Mouse (Mus musculus) left cerebral cortex, adult 11 months (tissue): ENCODE measurements around the gene Mndal.
"Not testable (repeated sequence)": the region's sequence is repeated elsewhere in the genome, so short reads cannot be mapped to it uniquely, and the experiment has no call there.

Source experiments
- DNase-seq: peaks from one replicate; pipeline ENCODE4 v3.0.0; 2022; ENCODE audit warnings: low spot score

The Mndal gene

DNA sequence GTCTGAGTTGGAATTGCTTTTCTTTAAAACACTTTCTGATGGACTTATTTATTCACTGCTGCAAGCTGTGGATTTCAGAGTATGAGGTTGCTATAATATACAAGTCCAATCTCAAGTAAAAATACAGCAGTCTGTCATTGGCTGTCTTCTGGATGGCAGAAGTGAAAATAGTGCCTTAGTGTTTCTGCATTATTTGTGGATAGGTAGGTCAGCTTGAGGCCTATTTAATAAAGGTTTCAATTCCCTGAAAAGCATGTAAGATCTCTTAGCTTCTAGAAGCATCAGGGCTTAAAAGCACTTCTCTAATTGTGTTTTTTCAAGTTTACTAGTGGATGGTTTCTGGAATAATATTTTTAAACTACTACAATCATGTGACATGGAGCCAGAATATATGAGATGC is 52.5 kb downstream of the Mndal start:
- DNase-seq, result not testable (repeated sequence)

GRCm38 (mm10) chr1:173887026-173887787 is 55.1 kb downstream of the Mndal start:
- not testable (repeated sequence) for DNase-seq

DNA sequence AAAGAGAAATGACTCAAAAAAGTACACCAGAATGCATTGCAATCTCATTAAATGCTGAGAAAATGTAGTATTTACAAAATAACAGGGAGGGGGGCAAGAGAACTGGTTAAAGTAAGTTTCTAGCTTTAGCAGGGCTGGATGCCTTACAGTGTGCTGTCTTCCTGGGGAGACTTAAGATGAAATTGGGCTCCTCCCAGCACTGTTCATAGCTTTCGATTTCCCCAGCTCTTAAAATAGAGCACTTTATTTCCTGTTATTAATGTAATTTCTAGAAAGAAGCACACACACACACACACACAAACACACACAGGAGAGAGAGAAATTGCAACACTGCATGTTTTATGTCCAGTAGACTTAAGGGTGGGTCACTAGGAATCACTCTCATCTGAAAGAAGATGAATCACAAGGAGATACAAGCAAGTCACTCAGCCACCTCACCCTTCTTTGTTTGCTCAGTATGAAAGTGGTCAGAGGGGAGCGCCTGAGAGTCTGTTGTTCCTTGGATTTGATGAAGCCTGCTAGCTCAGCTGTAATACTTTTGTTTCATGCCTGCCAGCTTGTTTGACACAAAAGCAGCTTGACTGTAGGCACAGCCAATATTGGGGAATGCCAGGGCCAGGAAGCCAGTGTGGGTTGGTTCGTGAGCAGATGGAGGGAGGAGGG is 62.2 kb downstream of the Mndal start:
- not testable (repeated sequence) for DNase-seq

DNA sequence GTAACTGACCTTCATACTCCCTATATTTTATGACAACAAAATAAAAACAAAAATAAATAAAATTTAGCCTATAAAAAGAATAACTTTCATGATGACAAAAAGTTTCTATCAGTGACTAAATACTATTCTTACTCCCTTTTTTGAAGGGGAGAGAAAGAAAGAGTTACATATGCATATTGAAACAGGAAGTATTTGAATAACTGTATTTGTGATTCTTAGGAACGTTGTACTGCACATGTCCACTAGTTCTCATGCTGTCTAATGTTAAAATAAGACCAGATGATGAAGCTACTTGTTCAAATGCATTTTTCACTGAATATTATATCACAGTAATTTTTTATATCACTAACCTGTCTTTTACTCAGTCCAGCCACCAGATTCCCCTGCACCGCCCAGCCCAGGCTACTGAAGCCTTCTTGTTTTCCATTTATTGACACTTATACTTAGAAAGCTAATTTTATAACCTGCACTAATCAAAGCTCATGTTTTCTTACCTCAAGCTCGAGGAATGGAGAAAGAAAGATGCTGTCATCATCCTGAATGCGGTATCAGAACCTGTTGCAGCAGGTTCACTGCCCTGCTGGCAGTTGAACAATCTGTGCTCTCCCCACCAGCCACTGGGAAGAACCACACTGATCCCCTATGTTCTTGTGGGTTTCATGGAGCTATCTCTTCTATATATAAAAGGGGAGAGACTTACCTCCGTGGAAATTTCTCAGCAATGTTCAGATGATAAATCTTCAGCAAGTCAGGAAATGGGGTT is 62.9 kb downstream of the Mndal start:
- DNase-seq, result not testable (repeated sequence)

DNA sequence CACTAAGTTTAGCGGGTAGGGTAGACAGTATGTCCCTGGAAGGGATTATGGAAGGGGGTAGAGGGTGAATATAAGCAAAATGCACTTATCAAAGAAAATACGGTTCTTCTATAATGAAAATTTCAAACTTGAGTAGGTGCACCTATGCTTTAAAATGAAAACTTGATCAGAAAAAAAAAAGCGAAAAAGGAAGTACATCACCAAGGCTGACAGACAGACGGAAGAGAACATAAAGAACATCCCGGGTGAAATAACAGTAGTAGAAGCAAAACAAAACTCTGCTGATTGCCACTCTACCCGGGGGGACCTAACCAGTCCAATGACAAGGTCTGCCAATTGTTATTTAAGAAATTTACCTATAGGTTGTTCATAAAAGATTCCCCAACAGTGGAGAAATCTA is 64.0 kb downstream of the Mndal start:
- DNase-seq, result not testable (repeated sequence)

GRCm38 (mm10) chr1:173877125-173877524 is 65.2 kb downstream of the Mndal start:
- DNase-seq, result not testable (repeated sequence)

- DNase-seq, result not testable (repeated sequence)
These were observed 73.7 kb downstream of the Mndal start for GRCm38 (mm10) chr1:173868586-173868985.

DNA sequence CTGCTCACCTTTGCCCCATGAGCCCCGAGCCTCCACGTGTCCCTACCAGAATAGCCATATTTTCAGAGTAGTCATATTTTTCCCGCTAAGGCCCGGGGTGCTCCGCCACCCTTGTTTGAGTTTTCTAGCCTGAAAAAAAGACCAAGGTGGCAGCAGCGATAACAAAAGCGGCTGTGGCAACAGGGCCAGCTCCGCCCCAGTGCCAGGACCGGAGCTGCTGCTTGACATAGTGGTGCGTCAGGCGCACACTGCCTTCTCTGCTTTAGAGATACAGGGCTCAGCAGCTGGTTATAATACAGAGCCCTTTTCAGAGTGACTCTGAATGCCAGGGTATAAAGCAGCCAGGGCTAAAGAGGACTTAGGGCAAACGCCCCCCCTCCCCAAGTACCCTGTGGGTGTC is 75.8 kb downstream of the Mndal start:
- DNase-seq, result no peak

DNA sequence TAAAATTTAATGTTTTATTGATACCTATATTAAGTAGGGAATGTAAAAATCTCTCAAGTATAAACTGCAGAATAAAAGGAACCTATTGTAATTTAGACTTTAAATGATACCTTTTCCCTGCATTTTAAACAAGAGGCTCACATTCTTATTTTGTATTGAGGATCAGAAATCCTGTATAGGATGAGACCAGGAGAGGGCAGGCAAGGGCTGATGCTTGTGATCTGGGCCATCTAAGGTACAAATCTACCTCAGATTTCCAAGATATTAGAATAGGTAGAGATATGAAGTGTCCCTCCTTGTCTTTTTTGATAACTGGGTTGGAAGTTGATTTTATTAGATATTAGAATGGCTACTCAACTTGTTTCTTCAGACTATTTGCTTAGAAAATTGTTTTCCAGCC is 88.6 kb downstream of the Mndal start:
- DNase-seq, result peak; percentile 6

GRCm38 (mm10) chr1:173852853-173853252 is 89.4 kb downstream of the Mndal start:
- not testable (repeated sequence) for DNase-seq

GRCm38 (mm10) chr1:173846193-173846592 is 96.1 kb downstream of the Mndal start:
- DNase-seq, result not testable (repeated sequence)

- DNase-seq, result no peak
These were observed 97.5 kb downstream of the Mndal start for GRCm38 (mm10) chr1:173844754-173845153.

DNA sequence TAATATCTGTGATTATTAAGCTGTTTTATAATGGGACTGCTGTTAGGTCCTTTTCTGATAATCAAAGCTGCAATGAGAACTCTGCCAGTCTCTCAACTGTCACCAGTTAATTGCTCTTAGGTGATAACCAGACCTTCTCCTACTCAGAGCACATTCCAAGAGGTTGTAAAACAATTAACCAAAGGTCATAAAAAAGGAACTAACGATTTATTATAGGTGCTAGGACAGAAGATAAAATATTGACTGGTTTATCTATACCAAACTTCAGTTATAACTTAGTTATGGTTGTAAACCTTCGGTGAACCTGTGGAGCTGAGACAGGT is 120.8 kb downstream of the Mndal start:
- not testable (repeated sequence) for DNase-seq

GRCm38 (mm10) chr1:173820794-173821480 is 121.4 kb downstream of the Mndal start:
- DNase-seq, result not testable (repeated sequence)

DNA sequence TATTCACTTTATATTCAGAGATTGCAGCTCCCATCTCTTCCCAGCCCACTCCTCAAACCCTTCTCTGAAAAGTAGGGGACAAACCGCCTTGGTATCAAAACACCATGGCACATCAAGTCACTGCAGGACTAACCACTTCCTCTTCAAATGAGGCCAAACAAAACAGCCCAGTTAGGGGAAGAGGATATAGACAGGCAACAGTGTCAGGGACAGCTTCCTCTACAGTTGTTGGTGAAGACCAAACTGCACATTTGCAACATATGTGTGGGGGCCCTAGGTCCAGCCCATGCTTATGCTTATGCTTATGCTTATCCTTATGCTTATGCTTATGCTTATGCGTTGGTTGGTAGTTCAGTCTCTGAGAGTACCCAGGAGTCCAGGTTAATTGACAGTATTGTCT is 133.0 kb downstream of the Mndal start:
- DNase-seq, result not testable (repeated sequence)

- not testable (repeated sequence) for DNase-seq
These were observed 139.5 kb downstream of the Mndal start for GRCm38 (mm10) chr1:173802689-173803281.

DNA sequence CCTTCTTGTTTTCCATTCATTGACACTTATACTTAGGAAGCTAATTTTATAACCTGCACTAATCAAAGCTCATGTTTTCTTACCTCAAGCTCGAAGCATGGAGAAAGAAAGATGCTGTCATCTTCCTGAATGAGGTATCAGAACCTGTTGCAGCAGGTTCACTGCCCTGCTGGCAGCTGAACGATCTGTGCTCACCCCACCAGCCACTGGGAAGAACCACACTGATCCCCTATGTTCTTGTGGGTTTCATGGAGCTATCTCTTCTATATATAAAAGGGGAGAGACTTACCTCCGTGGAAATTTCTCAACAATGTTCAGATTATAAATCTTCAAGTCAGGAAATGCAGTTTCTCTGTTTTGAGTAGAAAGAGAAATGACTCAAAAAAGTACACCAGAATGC is 140.1 kb downstream of the Mndal start:
- DNase-seq, result not testable (repeated sequence)

DNA sequence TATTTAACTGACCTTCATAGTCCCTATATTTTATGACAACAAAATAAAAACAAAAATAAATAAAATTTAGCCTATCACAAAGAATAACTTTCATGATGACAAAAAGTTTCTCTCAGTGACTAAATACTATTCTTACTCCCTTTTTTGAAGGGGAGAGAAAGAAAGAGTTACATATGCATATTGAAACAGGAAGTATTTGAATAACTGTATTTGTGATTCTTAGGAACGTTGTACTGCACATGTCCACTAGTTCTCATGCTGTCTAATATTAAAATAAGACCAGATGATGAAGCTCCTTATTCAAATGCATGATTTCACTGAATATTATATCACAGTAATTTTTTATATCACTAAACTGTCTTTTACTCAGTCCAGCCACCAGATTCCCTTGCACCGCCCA is 140.5 kb downstream of the Mndal start:
- DNase-seq, result not testable (repeated sequence)
